Mouse (Mus musculus): ENCODE data around the gene Trio. TPM values are rescaled to one million over a fixed set of nuclear protein-coding genes. Genes with fewer than 3 reads are reported as not detected.
A peak's percentile ranks its signal among the peaks of the same experiment; 100 is the strongest.
"Not testable (repeated sequence)": the region's sequence is repeated elsewhere in the genome, so short reads cannot be mapped to it uniquely, and the experiment has no call there.

Gene Trio
- polyA plus RNA-seq, 1 experiment from 2014 or later, result 64.8 TPM

DNA sequence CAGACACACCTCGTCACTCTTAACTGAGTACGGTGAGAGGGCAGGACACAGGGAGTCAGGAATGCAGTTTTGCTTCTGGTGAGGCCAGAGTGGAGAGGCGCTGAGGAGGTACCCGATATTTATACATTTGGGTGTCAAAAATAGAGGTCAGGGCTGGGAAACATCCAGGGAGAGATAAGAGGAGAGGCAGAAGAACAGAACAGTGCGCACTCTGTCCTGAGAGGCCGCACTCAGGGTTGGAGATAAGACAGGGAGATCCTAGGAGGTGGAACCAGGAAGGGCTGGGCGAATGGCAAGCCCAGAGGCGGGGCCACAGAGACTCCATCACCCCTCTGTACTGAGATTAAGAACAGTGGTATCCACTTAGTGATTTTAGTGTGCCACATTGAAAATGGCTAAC, 185.1 kb downstream of the Trio start:
- no peak for ATAC-seq (ENCODE audit: low FRiP score, low read depth)
- WGBS, result 86% methylated on average over 8 of the region's 8 CpGs
- peaks cover 88% of the 10 kb centered on the region for H3K36me3 ChIP-seq

DNA sequence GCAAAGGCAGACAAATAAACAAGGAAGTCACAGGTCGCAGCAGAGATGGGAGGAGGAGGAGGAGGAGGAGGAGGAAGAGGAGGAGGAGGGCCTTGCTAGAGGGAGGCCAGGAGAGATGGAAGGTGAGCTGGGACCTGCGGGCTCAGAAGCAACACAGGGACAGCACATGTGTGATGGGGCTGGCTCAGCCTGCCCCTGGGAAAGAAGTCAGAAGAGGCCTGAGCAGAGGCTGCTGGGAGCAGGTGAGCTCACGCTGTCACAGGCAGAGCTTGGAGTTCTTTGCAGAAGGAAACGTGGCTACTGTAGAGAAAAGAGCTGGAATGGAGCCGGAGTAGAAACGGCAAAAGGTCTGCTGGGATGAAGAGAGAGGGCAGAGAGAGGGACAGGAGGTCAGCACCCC, 185.5 kb downstream of the Trio start:
- Histone ChIP-seq H3K36me3 (peaks cover 86% of the 10 kb centered on the region), H3K27me3 (no peaks in the 10 kb centered on the region), H3K9ac (no peak overlapping the region), H3K4me3 (no peak overlapping the region), H3K27ac (no peak overlapping the region), H3K4me2 (replicated peaks) (no peak overlapping the region), H3K4me1 (no peaks in the 10 kb centered on the region), H3K9me3 (no peaks in the 10 kb centered on the region)
- ATAC-seq (ENCODE audit: low FRiP score, low read depth), result no peak
- 72% methylated on average over 6 of the region's 6 CpGs for WGBS

More for the DNA sequence above, 185.1 kb downstream of the Trio start:
- Histone ChIP-seq H3K4me3 (no peak overlapping the region), H3K9me3 (no peaks in the 10 kb centered on the region), H3K9ac (no peak overlapping the region), H3K27ac (no peak overlapping the region), H3K4me1 (no peaks in the 10 kb centered on the region), H3K27me3 (no peaks in the 10 kb centered on the region), H3K4me2 (replicated peaks) (no peak overlapping the region)

DNA sequence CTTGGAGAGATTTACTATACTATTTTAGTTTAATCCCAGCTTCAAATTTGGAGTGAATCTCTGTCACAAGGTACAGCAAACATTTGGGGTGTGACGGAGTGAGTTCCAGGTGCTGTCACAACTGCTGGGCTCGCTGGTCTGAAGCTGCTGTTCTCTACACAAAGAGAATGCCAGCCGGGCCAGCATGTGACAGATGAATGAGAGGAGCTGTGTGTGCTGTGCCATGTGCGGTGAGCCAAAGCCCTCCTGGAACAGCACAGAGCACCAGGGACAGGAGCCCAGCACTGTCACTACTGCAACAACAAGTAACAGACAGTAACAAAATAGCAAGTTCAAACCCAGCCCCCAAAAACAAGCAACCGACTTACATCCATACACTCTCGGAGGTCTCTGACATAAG, 194.0 kb downstream of the Trio start:
- ATAC-seq (ENCODE audit: low FRiP score, low read depth), result no peak
- H3K4me2 ChIP-seq (replicated peaks), result no peak overlapping the region
- H3K4me3 ChIP-seq, result no peak overlapping the region
- H3K4me1 ChIP-seq, result no peaks in the 10 kb centered on the region
- H3K9ac ChIP-seq, result no peak overlapping the region
- peaks cover 85% of the 10 kb centered on the region for H3K36me3 ChIP-seq
- 92% methylated on average over 6 of the region's 6 CpGs for WGBS
- no peaks in the 10 kb centered on the region for H3K27me3 ChIP-seq
- H3K9me3 ChIP-seq, result no peaks in the 10 kb centered on the region
- H3K27ac ChIP-seq, result no peak overlapping the region

DNA sequence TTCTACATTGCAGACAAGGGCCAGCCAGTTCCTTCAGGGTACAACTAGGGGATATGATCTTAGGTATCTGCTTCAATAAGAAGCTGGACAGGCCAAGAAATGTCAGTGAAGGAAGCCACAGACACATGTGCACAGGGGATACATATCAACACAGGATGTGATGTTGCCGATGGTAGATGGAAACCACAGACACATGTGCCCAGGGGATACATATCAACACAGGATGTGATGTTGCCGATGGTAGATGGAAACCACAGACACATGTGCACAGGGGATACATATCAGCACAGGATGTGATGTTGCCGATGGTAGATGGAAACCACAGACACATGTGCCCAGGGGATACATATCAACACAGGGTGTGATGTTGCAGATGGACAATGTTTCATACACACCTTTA, 197.8 kb downstream of the Trio start:
- H3K27ac ChIP-seq; H3K9ac ChIP-seq; ATAC-seq (ENCODE audit: low FRiP score, low read depth); H3K4me3 ChIP-seq; H3K27me3 ChIP-seq; H3K4me2 ChIP-seq (replicated peaks); H3K4me1 ChIP-seq; H3K9me3 ChIP-seq: not testable (repeated sequence)
- H3K36me3 ChIP-seq, result peaks cover 89% of the 10 kb centered on the region
- WGBS, result 80% methylated on average over 3 of the region's 3 CpGs

DNA sequence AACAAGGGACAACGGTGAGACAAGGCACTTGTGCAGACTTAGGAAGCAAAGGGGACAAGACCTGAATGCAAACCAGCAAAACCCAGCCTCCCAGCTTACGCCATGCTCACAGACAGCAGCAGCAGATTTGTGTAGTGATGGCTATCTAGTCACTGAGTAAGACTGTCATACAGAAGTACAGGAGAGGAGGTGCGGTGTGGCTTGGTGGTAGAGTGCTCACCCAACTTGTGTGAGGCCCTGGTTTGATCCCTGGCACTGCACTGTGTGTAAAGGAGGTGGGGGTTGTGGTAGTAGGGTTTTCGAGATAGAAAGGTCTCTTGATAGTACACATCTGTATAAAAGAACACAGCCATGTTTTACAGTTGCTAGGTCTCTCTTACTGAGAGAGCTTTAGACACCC, 198.8 kb downstream of the Trio start:
- no peak for ATAC-seq (ENCODE audit: low FRiP score, low read depth)
- Histone ChIP-seq H3K4me3 (no peak overlapping the region), H3K27ac (no peak overlapping the region), H3K27me3 (no peaks in the 10 kb centered on the region), H3K36me3 (peaks cover 87% of the 10 kb centered on the region), H3K9ac (no peak overlapping the region), H3K4me2 (replicated peaks) (no peak overlapping the region), H3K4me1 (no peaks in the 10 kb centered on the region), H3K9me3 (no peaks in the 10 kb centered on the region)
- WGBS, result 93% methylated on average over 4 of the region's 4 CpGs

DNA sequence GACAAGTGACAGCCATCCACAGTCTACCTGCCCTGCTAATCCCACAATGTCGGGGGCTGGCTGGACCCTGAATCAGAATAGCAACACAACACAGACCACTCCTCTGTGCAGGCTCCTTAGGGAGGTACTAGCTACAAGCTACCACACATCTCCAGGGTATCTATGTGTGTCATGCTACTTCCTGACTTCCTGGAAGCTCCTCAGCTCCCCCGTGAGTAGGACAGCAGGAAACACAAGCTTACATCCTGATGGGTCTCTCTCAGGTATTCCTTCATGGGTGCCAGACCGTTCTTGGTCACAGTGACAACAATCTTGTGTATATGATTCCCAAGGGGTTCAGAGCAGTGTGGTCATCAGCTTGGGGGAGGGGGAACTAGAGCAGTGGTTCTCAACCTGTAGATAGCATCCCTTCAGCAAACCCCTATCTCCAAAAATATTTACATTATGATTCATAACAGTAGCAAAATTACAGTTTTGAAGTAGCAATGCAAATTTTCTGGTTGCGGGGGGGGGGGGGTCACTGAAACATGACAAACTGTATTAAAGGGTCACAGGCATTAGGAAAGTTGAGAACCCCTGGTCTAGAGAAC, 199.5 kb downstream of the Trio start:
- H3K4me2 ChIP-seq (replicated peaks), result no peak overlapping the region
- WGBS, result 90% methylated on average over 4 of the region's 4 CpGs
- ATAC-seq (ENCODE audit: low FRiP score, low read depth), result no peak
- H3K4me3 ChIP-seq, result no peak overlapping the region
- no peaks in the 10 kb centered on the region for H3K4me1 ChIP-seq
- no peak overlapping the region for H3K27ac ChIP-seq
- H3K36me3 ChIP-seq, result peaks cover 87% of the 10 kb centered on the region
- H3K9me3 ChIP-seq, result no peaks in the 10 kb centered on the region
- H3K9ac ChIP-seq, result no peak overlapping the region
- H3K27me3 ChIP-seq, result no peaks in the 10 kb centered on the region

DNA sequence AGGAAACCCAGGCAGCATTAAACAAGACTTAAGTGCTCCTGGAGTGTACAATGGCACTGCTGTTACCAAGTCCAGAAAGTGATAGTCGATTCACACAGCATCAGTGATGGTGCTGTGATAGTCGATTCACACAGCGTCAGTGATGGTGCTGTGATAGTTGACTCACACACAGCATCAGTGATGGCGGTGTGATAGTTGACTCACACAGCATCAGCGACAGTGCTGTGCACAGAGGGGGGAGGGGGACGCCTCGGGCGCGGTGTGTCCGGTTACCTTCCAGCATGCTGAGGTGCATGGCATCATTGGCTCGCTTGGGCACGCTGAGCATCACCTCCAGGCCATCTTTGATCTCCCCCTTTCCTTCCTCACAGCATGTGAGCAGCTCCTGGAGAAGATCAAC, 200.3 kb downstream of the Trio start:
- H3K4me2 ChIP-seq (replicated peaks), result no peak overlapping the region
- ATAC-seq (ENCODE audit: low FRiP score, low read depth), result no peak
- H3K9me3 ChIP-seq, result no peaks in the 10 kb centered on the region
- H3K4me3 ChIP-seq, result no peak overlapping the region
- H3K27me3 ChIP-seq, result no peaks in the 10 kb centered on the region
- H3K9ac ChIP-seq, result no peak overlapping the region
- no peaks in the 10 kb centered on the region for H3K4me1 ChIP-seq
- 94% methylated on average over 12 of the region's 12 CpGs for WGBS
- no peak overlapping the region for H3K27ac ChIP-seq
- H3K36me3 ChIP-seq, result peaks cover 86% of the 10 kb centered on the region

DNA sequence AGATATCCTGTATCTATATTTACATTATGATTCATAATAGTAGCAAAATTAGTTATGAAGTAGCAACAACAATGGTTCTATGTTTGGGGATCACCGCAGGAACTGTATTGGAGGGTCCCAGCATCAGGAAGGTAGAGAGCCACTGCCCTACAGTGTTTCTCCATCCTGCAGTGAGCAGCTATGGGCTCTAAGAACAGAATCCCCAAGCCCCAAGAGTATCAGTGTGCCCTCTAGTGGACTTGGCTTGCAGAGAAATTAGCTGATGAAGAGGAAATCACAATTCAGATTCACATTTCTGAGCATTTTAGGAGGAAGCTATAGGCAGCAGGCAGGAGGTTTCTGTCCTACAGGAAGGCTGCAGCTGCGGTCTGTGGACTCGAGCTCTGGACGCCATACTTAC, 202.1 kb downstream of the Trio start:
- Histone ChIP-seq H3K27ac (no peak overlapping the region), H3K4me2 (replicated peaks) (no peak overlapping the region), H3K27me3 (no peaks in the 10 kb centered on the region), H3K9ac (no peak overlapping the region), H3K36me3 (peaks cover 92% of the 10 kb centered on the region), H3K9me3 (no peaks in the 10 kb centered on the region), H3K4me3 (no peak overlapping the region), H3K4me1 (no peaks in the 10 kb centered on the region)
- WGBS, result 86% methylated on average over 4 of the region's 4 CpGs
- no peak; the same call in 1 of the 2 replicates for ATAC-seq (ENCODE audit: low FRiP score, low read depth)

DNA sequence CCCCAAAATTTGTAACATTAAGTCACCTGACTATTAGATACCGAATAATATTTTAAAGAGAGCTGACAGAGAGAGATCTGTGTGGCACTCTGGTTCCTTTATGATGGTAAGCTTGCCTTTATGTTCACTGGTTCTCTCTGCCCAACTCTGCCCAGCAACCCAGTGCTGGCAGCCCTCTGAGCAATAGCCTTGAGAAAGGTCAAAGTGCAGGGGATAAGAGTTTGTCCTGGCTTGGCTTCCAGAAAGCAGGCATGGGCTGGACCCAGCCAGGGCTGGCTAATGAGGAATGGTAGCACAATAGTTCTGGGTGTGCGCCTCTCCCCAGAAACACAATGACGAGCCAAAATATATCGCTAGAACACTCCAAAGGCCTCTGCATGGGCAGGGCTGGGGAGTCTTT, 203.2 kb downstream of the Trio start:
- no peak overlapping the region for H3K27ac ChIP-seq
- no peak for ATAC-seq (ENCODE audit: low FRiP score, low read depth)
- no peaks in the 10 kb centered on the region for H3K9me3 ChIP-seq
- H3K27me3 ChIP-seq, result no peaks in the 10 kb centered on the region
- H3K4me1 ChIP-seq, result no peaks in the 10 kb centered on the region; the same call in 1 of the 2 replicates
- no peak overlapping the region for H3K4me2 ChIP-seq (replicated peaks)
- peaks cover 93% of the 10 kb centered on the region for H3K36me3 ChIP-seq
- no peak overlapping the region for H3K4me3 ChIP-seq
- WGBS, result 94% methylated on average over 4 of the region's 4 CpGs
- no peak overlapping the region for H3K9ac ChIP-seq

DNA sequence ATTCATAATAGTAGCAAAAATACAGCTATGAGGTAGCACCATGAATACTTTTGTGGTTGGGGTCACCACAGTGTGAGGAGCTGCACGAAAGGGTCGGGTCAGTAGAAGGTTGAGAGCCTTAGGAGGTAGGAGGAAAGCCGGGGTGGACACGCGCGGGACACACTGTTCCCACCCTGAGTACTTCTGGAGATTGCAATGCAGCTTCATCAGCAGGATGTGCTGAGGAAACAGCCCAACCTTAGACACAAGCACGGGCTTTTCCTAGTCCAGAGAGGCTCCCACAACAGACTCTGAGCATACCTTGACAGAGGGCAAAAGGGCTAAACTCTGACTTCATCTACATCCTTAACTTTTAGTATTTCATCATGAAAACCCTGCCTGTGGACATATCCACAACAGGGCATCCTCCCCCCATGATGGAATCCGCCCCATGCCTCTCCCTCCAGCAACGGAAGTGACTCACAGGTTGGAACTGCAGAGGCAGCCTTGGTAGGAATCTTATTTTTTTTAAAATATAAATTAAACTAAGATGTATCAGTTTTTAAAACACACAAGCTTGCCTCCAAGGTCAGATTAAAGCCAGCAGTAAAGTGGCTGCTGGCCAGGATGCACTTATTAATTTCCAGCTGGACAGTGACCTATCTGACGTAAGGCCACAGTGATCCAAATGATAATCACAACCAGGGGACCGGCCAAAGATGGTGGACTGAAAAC, 203.8 kb downstream of the Trio start:
- Histone ChIP-seq H3K4me2 (replicated peaks) (no peak overlapping the region), H3K27me3 (no peaks in the 10 kb centered on the region), H3K9ac (no peak overlapping the region), H3K4me1 (no peaks in the 10 kb centered on the region; the same call in 1 of the 2 replicates), H3K27ac (no peak overlapping the region), H3K9me3 (no peaks in the 10 kb centered on the region), H3K4me3 (no peak overlapping the region), H3K36me3 (peaks cover 93% of the 10 kb centered on the region)
- ATAC-seq (ENCODE audit: low FRiP score, low read depth), result no peak
- 93% methylated on average over 11 of the region's 11 CpGs for WGBS

DNA sequence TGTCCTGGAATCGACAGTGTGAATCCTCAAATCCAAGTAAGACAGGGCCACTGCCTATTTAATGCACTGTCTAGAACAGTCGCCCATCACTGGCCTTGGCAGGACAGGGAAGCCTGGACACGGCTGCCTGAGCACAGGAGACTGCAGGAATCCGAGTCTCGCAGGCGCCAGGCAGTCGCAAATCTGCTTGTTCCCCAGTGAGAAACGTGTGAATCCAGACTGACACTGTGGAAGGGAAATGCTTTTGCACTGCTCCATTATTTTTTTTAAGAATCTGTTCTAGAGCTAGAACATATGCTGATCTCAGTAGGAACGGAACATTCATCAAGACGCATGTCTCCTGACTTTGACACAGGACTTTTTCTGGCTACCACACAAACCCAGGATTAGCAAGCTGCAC, 208.6 kb downstream of the Trio start:
- no peak overlapping the region for H3K9ac ChIP-seq
- H3K27ac ChIP-seq, result no peak overlapping the region
- 67% methylated on average over 10 of the region's 10 CpGs for WGBS
- H3K4me1 ChIP-seq, result peaks cover 21% of the 10 kb centered on the region
- no peak for ATAC-seq (ENCODE audit: low FRiP score, low read depth)
- H3K9me3 ChIP-seq, result no peaks in the 10 kb centered on the region
- H3K36me3 ChIP-seq, result peaks cover 85% of the 10 kb centered on the region
- no peaks in the 10 kb centered on the region for H3K27me3 ChIP-seq
- no peak overlapping the region for H3K4me2 ChIP-seq (replicated peaks)
- H3K4me3 ChIP-seq, result no peak overlapping the region

DNA sequence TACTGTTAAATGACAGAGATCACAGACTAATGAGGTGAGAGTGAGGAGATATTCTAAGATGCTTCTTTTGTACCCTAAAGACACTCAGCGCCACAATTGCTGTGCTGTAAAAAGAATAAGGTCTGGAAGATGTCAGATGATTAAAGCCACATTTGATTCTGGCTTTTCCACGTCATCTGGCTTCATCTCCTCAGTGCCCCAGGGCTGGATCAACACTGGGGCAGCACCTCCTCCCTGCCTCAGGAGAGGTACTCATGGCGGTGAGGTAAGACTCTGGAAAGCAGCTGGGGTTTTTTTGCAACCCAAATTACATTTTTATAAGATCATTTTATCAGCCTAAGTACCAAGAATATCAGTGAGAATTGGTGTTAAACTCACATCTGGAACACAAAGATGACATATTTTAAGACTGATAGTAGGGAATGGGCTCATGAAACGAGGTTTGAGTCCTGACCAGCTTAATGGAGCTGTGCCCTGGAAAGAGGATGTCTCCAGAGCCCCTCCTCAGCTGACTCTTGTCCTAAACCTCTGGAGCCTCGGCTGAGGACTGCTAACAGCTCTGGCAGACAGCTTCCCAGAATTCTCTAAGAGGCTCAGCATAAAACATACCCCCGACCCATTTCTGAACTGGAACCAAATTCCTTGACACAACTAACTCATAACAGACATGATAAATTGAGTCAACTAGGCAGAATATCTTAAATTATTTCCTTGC, 210.8 kb downstream of the Trio start:
- peak; percentile 73 for ATAC-seq (ENCODE audit: low FRiP score, low read depth)
- H3K27ac ChIP-seq, result peak overlapping the region; percentile 66; the same call in 1 of the 2 replicates
- peaks cover 66% of the 10 kb centered on the region for H3K36me3 ChIP-seq
- WGBS, result 25% methylated on average over 6 of the region's 6 CpGs
- H3K27me3 ChIP-seq, result no peaks in the 10 kb centered on the region
- H3K4me1 ChIP-seq, result peaks cover 44% of the 10 kb centered on the region
- no peak overlapping the region for H3K4me3 ChIP-seq
- H3K4me2 ChIP-seq (replicated peaks), result no peak overlapping the region
- no peaks in the 10 kb centered on the region for H3K9me3 ChIP-seq
- no peak overlapping the region for H3K9ac ChIP-seq
